Mouse (Mus musculus) megakaryocyte, adult 5-6 weeks (primary cell): ENCODE measurements at regions not wholly inside any gene's neighbourhood (a gene's known extent, or its start where the extent isn't known, plus 50 kb on each side); places are given as distances from the start of the nearest gene placed in this dataset.
A peak's percentile ranks its signal among the peaks of the same experiment; 100 is the strongest.
"Not testable (repeated sequence)": the region's sequence is repeated elsewhere in the genome, so short reads cannot be mapped to it uniquely, and the experiment has no call there.

Source experiments
- ATAC-seq: 2 replicates; pipeline ENCODE4 v1.8.0; 2016; ENCODE audit warnings: mild to moderate bottlenecking, inconsistent platforms; ENCODE audit not compliant: poor library complexity, severe bottlenecking

GRCm38 (mm10) chr9:14056410-14057172, 218.3 kb upstream of the Sesn3 start:
- ATAC-seq: no peak

- 0 out of 2 replicates have a peak, but pooled peaks have one; percentile 21 for ATAC-seq
Observed at GRCm38 (mm10) chr9:14058592-14059227, 216.2 kb upstream of the Sesn3 start.

- ATAC-seq: no peak
Observed at GRCm38 (mm10) chr9:14059228-14059779, 215.6 kb upstream of the Sesn3 start.

GRCm38 (mm10) chr9:14060257-14060656, 214.6 kb upstream of the Sesn3 start:
- no peak for ATAC-seq

- 0 out of 2 replicates have a peak, but pooled peaks have one; percentile 3 for ATAC-seq
Observed at GRCm38 (mm10) chr9:14061389-14061788, 213.5 kb upstream of the Sesn3 start.

- peak; percentile 54 for ATAC-seq
Observed at GRCm38 (mm10) chr9:14061840-14062239, 213.0 kb upstream of the Sesn3 start.

- ATAC-seq: no peak
Observed at GRCm38 (mm10) chr9:14062706-14063105, 212.2 kb upstream of the Sesn3 start.

GRCm38 (mm10) chr9:14066741-14067140, 208.1 kb upstream of the Sesn3 start:
- ATAC-seq: not testable (repeated sequence)

GRCm38 (mm10) chr9:14069076-14069475, 205.8 kb upstream of the Sesn3 start:
- no peak for ATAC-seq

- ATAC-seq: no peak
Observed at GRCm38 (mm10) chr9:14069770-14070169, 205.1 kb upstream of the Sesn3 start.

- ATAC-seq: no peak
Observed at GRCm38 (mm10) chr9:14071728-14072127, 203.1 kb upstream of the Sesn3 start.

GRCm38 (mm10) chr9:14072950-14073349, 201.9 kb upstream of the Sesn3 start:
- ATAC-seq: no peak

- peak; percentile 90 for ATAC-seq
Observed at GRCm38 (mm10) chr9:14074273-14074672, 200.6 kb upstream of the Sesn3 start.

GRCm38 (mm10) chr9:14074866-14075265, 200.0 kb upstream of the Sesn3 start:
- not testable (repeated sequence) for ATAC-seq

GRCm38 (mm10) chr9:14075452-14075851, 199.4 kb upstream of the Sesn3 start:
- no peak for ATAC-seq

GRCm38 (mm10) chr9:14075868-14076267, 199.0 kb upstream of the Sesn3 start:
- no peak for ATAC-seq

- ATAC-seq: no peak
Observed at GRCm38 (mm10) chr9:14076728-14077127, 198.1 kb upstream of the Sesn3 start.

GRCm38 (mm10) chr9:14081138-14081537, 193.7 kb upstream of the Sesn3 start:
- ATAC-seq: no peak

- no peak for ATAC-seq
Observed at GRCm38 (mm10) chr9:14086201-14086600, 188.7 kb upstream of the Sesn3 start.

GRCm38 (mm10) chr9:14086611-14087010, 188.3 kb upstream of the Sesn3 start:
- no peak for ATAC-seq

- ATAC-seq: peak; percentile 66
Observed at GRCm38 (mm10) chr9:14087874-14088273, 187.0 kb upstream of the Sesn3 start.

GRCm38 (mm10) chr9:14089791-14090256, 185.0 kb upstream of the Sesn3 start:
- ATAC-seq: no peak
